Mouse (Mus musculus) heart, postnatal 10 days (tissue): ENCODE results near the gene Apba3. TPM values are rescaled to one million over a fixed set of nuclear protein-coding genes. Genes with fewer than 3 reads are reported as not detected.
A peak's percentile ranks its signal among the peaks of the same experiment; 100 is the strongest.

Source experiments
- DNase-seq, 2 experiments: peaks; one replicate each; pipeline ENCODE4 v3.0.0; 2021
- intact Hi-C: fragments of 180-260 bp; cut with DNase I; formaldehyde crosslinking; loops from one replicate; pipeline ENCODE4 v1.15.1; 2025
- total RNA-seq, 2 experiments: library from RNA; stranded (reverse); gene quantifications; 2 replicates each; pipeline ENCODE4 v1.2.3; 2021

The Apba3 gene
- total RNA-seq, 2 experiments from 2014 or later = 66.5 to 68.3 TPM

DNA sequence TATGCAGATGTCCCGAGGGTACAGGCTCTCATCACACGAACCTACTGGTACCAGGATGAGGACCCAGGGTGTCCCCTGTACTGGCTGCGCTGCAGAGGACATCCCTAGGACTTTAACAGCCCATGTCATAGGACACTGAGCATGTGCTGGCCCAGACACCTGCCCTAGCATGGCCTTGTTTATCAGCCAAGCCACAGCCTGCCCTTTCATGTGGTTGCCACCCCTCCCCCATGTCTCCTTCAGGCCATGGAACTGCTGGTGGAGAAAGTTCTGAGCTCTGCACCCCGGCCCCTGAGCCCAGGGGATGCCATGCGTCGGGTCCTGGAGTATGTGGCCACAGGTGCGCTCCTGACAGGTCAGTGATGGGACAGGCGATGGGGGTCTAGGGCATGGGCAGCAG lies 17.3 kb upstream of the Apba3 start:
- no peak for DNase-seq
- intact Hi-C loops = no loop called here

DNA sequence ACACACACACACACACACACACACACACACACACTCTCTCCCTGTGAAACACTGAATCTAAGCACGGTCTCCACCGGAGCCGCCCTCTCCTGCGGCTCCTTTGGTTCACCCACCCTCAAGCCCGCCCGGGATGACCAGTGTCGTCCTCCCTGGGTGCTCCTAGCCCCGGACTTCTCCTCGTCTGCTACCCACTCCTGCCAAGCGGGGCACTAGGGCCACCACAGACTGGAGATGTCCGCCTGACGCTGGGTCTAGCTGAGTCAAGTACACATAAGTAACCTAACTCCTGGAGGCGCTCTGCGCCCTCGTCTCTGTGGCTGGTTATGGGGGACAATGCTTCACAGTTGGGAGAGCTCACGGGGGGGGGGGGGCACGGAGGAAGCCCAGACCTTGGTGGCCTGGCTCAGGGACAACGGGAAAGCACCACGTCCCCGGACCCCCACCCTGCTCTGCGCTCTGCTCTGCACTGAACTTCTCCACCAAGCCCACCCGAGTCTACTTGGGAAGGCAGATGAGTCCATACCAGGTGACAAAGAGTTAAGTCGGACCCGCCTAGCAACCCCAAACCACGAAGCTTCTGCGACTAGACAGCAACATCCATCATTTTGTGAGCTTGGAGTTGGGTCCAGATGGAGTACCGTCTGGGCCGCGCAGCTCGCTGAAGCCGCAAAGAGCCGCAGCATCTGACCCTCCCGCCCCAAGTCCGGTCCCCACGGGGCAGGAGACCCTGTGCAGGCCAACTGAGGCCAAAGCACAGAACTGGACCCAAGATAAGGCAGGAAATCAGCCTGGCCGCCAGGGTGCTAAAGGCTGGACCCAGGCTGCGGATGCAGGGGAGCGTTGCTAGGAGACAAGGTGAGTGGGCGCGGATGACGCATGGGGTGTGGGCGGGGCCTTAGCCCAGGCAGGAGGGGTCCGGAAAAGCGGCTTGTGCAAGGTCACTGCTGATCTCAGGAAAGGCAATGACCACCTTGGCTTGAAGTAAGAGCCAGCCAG lies 14.0 kb upstream of the Apba3 start, which contains the start of gene Matk:
TSS of gene Matk (plus strand) at position 512 of the 996 bp plus-strand sequence.
- peak; percentile 52 to 64 for DNase-seq
- intact Hi-C loops = no loop called here

GRCm38 (mm10) chr10:81254886-81255285 lies 11.9 kb upstream of the Apba3 start:
- intact Hi-C loops = no loop called here
- no peak for DNase-seq

GRCm38 (mm10) chr10:81257158-81258039 lies 9.4 kb upstream of the Apba3 start:
- intact Hi-C loops = no loop called here
- DNase-seq = no peak

GRCm38 (mm10) chr10:81259225-81259884 lies 7.4 kb upstream of the Apba3 start:
- intact Hi-C loops = no loop called here
- no peak for DNase-seq

GRCm38 (mm10) chr10:81261025-81261424 lies 5.7 kb upstream of the Apba3 start:
- intact Hi-C loops = no loop called here
- no peak for DNase-seq

DNA sequence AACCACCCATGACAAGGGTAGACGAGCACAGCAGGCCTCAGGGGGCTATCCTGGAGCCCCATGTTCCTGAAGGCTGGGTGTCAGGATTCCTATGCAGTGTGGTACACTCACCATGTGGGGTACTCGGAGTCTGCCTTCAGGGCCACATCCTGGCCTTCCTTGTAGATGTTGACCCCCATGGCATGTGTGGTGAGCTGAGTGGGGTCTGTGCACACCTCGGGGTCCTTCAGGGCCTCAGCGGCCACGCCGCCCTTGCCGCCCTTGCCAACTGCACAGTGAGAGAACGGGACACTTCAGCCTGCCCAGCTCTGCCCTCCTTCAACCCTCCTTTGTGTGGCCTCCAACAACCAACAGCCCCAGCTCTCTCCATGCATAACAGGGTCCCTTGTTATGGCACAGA lies 1.2 kb upstream of the Apba3 start:
- no peak for DNase-seq
- intact Hi-C loops = no loop called here

GRCm38 (mm10) chr10:81268056-81268455 lies 1.3 kb downstream of the Apba3 start:
- intact Hi-C loops = no loop called here
- DNase-seq = peak; percentile 91 to 93

DNA sequence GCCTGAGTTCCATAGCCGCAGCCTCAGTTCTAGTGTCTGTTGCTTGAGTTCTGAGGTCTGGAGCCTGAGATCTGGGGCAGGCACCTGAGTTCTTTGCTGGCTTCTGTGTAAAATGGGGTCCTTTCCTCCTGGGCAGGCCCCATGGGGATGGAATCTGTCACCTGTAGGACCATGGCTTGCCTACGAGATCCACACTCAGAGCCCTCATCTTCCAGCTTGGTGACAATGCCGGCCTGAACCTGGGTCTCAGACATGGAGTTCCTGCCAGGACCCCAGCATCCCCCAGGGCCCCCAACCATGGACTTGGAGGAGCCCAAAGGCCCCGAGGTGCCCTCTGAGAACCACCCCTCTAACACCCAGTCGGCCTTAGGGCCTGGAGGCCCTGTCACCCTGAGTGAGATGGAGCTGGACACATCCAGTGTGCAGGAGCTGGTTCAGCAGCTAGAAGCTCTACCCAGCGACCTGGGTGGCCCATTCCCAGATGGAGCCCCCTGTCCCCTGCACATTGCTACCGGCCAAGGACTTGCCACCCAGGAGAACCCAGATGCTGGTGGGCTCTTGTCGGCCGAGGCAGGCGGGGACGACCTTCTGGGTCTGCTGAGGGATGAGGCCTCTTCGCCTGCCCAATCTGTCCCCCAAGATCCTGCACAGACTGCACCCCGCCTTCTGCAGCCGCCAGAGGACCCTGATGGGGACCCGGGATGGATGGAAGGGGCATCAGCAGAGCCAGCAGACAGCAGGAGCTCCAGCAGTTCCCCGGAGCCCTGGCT lies 2.1 kb downstream of the Apba3 start:
- no peak for DNase-seq
- intact Hi-C loops = no loop called here

GRCm38 (mm10) chr10:81272356-81272755 lies 5.6 kb downstream of the Apba3 start:
- intact Hi-C loops = no loop called here
- DNase-seq = no peak

DNA sequence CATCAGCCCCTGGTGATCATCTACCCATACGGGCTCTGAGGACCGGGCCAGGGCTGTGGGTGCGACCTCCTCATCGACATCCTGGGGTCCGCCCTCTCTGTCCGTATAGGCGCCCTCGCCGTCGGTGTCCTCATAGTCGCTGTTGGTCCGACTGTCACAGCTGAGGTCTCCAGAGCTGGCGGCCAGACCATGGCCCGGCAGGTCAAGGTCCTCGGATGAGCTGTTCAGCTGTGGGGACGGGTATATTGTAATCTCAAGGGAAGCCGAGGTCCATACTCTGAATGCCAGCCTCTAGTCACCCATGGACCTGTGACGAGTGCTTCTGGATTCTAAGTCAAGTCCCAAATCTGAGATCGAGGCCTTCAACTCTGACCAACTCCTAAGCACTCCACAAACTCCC lies 7.1 kb downstream of the Apba3 start:
- intact Hi-C loops = no loop called here
- DNase-seq = no peak

GRCm38 (mm10) chr10:81277676-81278075 lies 10.9 kb downstream of the Apba3 start:
- intact Hi-C loops = no loop called here
- DNase-seq = no peak

DNA sequence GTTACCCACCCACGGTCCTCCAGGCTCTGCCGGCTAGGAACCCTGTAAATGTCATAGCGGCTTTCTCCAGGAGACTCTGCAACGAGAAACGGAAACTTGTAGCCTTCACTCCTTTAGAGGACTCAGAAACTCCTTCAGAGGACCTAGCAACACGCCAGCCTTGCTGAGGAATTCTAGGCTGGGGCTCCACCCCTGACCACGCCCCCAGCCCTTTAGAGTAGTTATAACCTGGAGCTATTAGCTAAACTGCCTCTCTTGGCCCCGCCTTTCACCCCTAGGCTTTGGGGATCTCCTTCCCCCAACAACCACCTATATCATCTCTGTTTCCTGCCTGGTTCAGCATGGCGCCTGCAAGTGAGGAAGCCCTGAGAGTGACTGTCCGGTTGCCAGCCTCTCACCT lies 12.7 kb downstream of the Apba3 start:
- no peak for DNase-seq
- intact Hi-C loops = no loop called here

GRCm38 (mm10) chr10:81284189-81284588 lies 17.4 kb downstream of the Apba3 start:
- DNase-seq = no peak
- intact Hi-C loops = no loop called here

- intact Hi-C loops = no loop called here
- no peak for DNase-seq
Observed at GRCm38 (mm10) chr10:81284719-81285118, 18.0 kb downstream of the Apba3 start.

GRCm38 (mm10) chr10:81285694-81286450 lies 19.1 kb downstream of the Apba3 start:
- intact Hi-C loops = no loop called here
- DNase-seq = peak; percentile 94 to 95

GRCm38 (mm10) chr10:81286586-81286985 lies 19.8 kb downstream of the Apba3 start:
- DNase-seq = no peak
- intact Hi-C loops = no loop called here

GRCm38 (mm10) chr10:81287513-81288157 lies 20.9 kb downstream of the Apba3 start:
- intact Hi-C loops = loop anchor here (2.0 kb wide), 3 partner anchors 29 to 163 kb away; no protein-coding TSS in a partner anchor
- peak; percentile 56 to 80 for DNase-seq

DNA sequence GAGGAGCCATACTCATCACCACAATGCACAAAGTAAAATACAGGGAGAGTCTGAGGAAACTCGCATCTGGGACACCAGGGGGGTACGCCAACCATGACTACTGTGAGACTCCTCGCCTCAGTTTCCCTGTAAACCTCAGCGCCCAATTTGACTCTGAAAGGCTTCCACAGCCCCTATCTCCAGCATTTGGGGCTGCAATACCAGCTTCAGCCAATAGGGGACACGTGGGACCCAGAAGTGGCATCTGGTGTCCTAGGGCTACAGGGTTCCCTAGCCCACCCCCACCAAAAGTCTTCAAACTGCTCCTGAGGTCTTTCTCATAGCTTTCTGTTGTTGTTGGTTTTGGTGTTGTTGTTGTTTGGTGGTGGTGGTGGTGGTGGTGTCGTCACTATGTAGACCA lies 21.8 kb downstream of the Apba3 start:
- peak in 1 of 2 experiments; percentile 63 for DNase-seq
- intact Hi-C loops = loop anchor here (2.0 kb wide), 3 partner anchors 28 to 162 kb away; no protein-coding TSS in a partner anchor
